Mouse (Mus musculus) frontal cortex, postnatal 10 days (tissue): ENCODE results near the gene Elf1.

Experiments used
- DNase-seq, 2 experiments: peaks; one replicate each; pipeline ENCODE4 v3.0.0; 2022; ENCODE audit warnings: low spot score in 2 of 2, mixed read lengths in 1 of 2

Elf1 gene

DNA sequence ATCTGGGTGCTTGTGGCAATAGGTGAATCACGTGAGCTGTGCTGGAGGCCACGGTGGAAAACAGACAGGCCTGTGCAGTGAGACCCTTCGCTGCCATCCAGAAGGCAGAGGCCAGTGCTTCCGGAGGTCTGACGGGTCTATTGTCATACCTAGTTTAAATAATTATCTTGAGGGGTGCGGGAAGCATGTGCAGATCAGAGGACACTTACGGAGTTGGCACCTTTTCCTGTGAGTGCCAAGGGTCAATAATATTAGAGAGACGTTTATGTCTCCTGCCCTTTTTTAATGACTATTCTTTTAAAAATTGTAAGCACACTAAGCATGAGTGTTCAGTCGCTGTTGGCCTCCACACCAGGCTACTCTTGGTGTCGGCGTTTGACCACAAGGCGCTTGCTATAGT is 8.2 kb downstream of the Elf1 start:
- no peak for DNase-seq

DNA sequence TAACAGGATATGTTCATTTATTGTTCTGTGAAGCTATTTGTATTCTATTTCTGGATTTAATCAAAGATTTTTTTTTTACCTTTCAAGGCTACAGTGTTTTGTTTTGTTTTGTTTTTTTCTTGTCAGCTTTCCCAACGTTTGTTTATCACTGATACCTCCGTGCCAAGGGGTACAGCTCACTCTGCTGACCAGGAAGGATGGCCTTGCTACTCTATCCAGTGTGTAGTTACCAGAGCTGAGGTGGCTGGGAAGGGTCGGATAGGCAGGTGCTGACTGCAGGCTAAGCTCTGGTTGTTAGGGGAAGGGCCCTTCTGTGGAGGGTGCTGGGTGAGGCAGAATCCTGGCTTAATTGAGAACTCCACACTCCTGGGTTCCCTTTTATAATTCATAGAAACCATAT is 9.3 kb downstream of the Elf1 start:
- no peak for DNase-seq

- DNase-seq = no peak
These were observed 13.4 kb downstream of the Elf1 start for GRCm38 (mm10) chr14:79494349-79494748.

DNA sequence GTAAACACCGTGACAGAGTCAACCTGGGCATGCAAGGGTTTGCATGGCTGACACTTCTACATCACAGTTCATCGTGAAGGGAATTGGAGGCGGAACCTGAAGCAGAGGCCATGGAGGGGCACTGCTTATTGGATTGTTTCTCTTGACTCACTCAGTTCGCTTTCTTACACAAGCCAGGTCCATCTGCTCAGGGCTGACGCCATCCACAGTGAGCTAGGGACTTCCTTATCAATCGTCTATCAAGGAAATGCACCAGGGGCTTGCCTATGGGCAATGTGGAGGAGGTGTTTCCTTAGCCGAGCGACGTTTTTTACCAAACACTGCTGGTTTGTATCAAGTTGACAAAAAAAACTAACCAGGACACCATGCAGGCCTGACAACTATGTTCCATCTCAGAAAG is 18.3 kb downstream of the Elf1 start:
- no peak for DNase-seq

DNA sequence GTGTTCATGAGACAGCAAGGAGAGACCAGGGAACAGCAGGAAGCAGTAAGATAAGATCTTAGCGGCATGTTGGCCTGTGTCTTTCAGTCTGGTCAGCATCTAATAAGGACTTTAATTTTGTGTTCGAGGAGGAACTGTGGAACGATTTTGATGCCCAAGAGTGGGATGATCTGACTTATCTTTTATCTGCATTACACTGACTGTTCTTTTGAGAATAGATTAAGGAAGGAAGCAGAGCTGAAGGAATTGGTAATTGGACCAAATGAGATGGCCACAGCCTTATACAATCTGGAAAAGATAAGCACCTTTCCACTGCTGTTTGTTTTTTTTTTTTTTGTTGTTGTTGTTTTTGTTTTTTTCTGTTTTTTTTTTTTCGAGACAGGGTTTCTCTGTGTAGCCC is 19.8 kb downstream of the Elf1 start:
- DNase-seq = no peak

GRCm38 (mm10) chr14:79503371-79504075 is 22.5 kb downstream of the Elf1 start:
- DNase-seq = no peak

GRCm38 (mm10) chr14:79504246-79505006 is 23.4 kb downstream of the Elf1 start:
- no peak for DNase-seq

GRCm38 (mm10) chr14:79506207-79506606 is 25.2 kb downstream of the Elf1 start:
- DNase-seq = no peak

- DNase-seq = no peak
These were observed 26.9 kb downstream of the Elf1 start for GRCm38 (mm10) chr14:79507846-79508245.

- DNase-seq = no peak
These were observed 27.8 kb downstream of the Elf1 start for GRCm38 (mm10) chr14:79508662-79509305.

- no peak for DNase-seq
These were observed 30.5 kb downstream of the Elf1 start for GRCm38 (mm10) chr14:79511521-79511920.

DNA sequence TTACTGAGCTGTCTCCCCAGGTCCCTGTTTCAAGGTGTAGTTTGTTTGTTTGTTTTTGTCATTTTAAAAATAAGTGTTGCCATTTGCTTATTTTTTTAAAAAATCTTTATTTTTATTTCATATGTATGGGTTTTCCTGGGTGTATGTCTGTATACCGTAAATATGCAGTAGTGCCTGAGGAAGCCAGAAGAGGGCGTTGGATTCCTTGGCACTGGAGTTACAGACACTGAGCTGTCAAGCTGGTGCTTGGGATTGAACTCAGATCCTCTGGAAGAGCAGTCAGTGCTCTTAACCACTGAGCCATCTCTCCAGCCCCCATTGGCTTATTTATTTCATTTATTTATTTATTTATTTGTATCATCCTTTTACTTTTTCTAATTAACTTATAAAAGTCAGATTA is 33.0 kb downstream of the Elf1 start:
- DNase-seq = no peak

DNA sequence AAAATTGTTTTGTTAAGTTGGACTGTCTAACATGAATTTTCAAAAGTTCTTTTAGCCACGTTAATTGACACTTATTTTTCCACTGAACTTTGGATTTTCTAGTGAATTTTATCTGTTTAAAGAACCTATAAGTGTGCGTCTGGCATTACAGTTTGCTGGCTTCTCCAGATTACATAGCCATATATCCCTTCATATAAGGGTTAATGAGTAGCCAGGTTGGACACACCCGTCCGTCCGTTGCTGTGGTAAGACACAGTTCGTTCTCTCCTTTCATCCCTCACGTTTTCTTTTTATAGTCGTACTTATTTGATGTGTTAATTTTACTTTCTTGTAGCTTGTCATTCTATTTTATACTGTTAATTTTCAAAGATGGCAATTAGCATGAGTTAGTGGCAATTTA is 34.1 kb downstream of the Elf1 start:
- no peak for DNase-seq

DNA sequence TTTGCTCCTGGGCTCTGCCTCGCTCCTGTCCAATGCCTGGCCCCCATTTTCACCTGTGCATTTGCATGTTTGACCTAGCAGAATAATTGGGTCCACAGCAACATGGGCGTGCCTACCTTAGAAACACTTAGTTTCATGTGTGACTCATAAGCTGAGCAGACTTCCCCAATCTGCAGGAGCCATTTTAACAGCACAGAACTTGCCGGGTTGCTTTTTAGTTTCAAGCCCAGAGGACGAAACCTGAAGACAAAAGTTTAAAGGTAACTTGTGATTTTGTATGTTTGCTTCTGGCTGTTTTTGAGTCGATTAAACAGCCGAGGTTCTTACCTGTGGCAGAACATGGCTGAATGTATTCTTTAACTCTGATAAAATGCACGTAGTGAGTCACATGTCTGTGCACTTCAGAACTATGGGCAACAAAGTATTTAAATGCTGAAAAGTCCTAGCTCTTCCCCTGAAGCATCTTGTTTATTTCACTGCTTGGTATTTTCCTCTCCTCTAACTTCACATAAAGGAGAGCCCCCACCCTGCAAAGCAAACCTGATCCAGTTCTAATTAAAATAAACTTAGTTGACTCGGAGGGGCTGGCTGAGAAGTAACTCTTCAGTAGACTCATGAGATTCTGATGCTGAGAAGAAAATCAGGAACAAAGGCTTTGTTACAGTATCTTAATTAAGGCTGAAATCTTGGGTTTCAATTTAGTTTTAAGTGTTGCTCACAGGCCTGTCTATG is 34.7 kb downstream of the Elf1 start:
- DNase-seq = no peak

DNA sequence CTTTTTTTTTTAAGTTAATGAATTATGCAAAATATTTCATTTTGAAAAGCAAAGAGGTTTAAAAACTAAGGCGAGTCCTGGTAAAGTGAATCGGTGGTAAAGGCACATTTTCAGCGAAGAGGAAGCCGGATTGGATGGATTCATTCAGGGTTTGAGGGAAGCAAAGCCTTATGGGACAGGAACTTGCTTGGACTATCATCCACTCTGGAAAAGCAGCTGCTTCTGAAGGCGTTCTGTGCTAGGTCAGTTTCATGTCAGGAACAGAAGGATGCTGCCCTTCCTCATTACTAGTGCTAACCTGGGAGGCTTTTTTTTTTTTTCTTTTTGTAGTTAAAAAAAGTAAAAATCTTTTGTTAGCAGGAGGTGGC is 35.2 kb downstream of the Elf1 start:
- DNase-seq = no peak

GRCm38 (mm10) chr14:79516751-79517150 is 35.8 kb downstream of the Elf1 start:
- no peak for DNase-seq

DNA sequence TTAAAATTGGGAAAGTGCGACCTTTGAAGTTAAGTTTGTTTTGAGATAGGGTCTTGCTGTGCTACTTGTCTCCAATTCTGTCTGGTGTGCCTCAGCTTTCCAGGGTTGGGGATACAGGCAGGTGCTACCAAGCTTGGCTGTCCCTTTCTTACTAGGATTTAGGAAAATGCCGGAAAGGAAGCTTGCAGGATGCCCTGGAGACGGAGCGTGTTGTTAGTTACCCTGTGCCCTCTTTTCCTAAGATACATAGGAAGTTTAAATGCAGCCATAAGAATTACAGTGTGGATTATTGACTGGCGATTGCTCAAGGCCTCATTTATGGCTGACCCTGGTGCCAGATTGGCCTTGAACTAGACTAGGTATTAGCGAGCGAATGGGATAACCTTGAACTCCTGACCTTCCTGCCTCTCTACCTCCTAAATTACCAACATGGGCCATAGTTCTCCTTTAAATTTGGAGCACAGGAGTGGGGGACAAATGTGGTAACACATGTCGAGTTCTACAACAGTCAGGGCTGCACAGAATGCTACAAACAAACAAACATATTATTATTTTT is 36.3 kb downstream of the Elf1 start:
- no peak for DNase-seq

DNA sequence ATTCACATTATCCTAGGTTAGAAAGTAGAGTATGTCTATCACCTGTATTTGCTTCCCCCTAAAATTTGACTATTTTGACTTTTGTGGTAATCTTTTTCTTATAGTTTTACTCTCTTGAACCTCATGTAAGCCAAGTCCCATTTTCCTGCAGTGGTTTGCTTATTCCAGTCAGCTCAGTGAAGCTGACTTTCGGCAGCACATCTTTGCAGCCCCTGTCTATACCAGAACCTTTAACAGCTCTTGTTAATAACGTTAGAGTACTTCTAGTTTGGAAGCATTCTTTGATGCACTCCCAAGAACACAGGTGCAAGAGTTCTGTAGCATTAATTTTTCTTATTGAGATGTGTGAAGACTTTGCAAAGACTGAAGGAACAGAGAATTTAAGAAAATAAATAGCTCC is 37.1 kb downstream of the Elf1 start:
- DNase-seq = no peak

- no peak for DNase-seq
These were observed 38.0 kb downstream of the Elf1 start for GRCm38 (mm10) chr14:79518761-79519662.

GRCm38 (mm10) chr14:79519663-79519975 is 38.6 kb downstream of the Elf1 start:
- DNase-seq = no peak

- no peak for DNase-seq
These were observed 39.6 kb downstream of the Elf1 start for GRCm38 (mm10) chr14:79520612-79521011.
